Mouse (Mus musculus) adrenal gland, postnatal 25 days (tissue): ENCODE results near the gene F5. TPM values are rescaled to one million over a fixed set of nuclear protein-coding genes. Genes with fewer than 3 reads are reported as not detected.
A peak's percentile ranks its signal among the peaks of the same experiment; 100 is the strongest.

Source experiments
- DNase-seq: peaks from one replicate; pipeline ENCODE4 v3.0.0; 2021; ENCODE audit warnings: mixed read lengths
- total RNA-seq: library from RNA; stranded (reverse); gene quantifications from 2 replicates; pipeline ENCODE4 v1.2.3, GENCODE M21; 2021

The F5 gene
- total RNA-seq, 1 experiment from 2014 or later: 12.9 TPM

GRCm38 (mm10) chr1:164233447-164233846 is 81.8 kb downstream of the F5 start:
- DNase-seq: no peak

GRCm38 (mm10) chr1:164235078-164235477 is 83.4 kb downstream of the F5 start:
- DNase-seq: no peak

GRCm38 (mm10) chr1:164236078-164236477 is 84.4 kb downstream of the F5 start:
- DNase-seq: no peak

- no peak for DNase-seq
Measured at GRCm38 (mm10) chr1:164241494-164241893, 89.9 kb downstream of the F5 start.

GRCm38 (mm10) chr1:164242809-164243208 is 91.2 kb downstream of the F5 start:
- no peak for DNase-seq

- no peak for DNase-seq
Measured at GRCm38 (mm10) chr1:164247442-164247841, 95.8 kb downstream of the F5 start.

GRCm38 (mm10) chr1:164247971-164248370 is 96.3 kb downstream of the F5 start:
- no peak for DNase-seq

- peak; percentile 99 for DNase-seq
Measured at GRCm38 (mm10) chr1:164248465-164249331, 97.1 kb downstream of the F5 start, which contains the start of gene Slc19a2. Gene Slc19a2 (plus strand): TSS chr1:164249046.

GRCm38 (mm10) chr1:164249332-164249711 is 97.7 kb downstream of the F5 start:
- no peak for DNase-seq

- DNase-seq: no peak
Measured at GRCm38 (mm10) chr1:164250391-164251150, 98.9 kb downstream of the F5 start.

GRCm38 (mm10) chr1:164251438-164251837 is 99.8 kb downstream of the F5 start:
- DNase-seq: no peak

GRCm38 (mm10) chr1:164252551-164252950 is 100.9 kb downstream of the F5 start:
- no peak for DNase-seq

- DNase-seq: no peak
Measured at GRCm38 (mm10) chr1:164254836-164255235, 103.2 kb downstream of the F5 start.

GRCm38 (mm10) chr1:164260171-164261028 is 108.8 kb downstream of the F5 start:
- DNase-seq: no peak

- peak; percentile 33 for DNase-seq
Measured at GRCm38 (mm10) chr1:164261553-164261952, 109.9 kb downstream of the F5 start.

Other genes starting within 250 kb of the F5 start
- 19.7 and 24.5 TPM in 2 replicates for gene Scyl3, start 222.7 kb upstream of the F5 start, total RNA-seq
- gene BC055324, start 157.0 kb upstream of the F5 start, total RNA-seq: 2.3 and 2.9 TPM in 2 replicates
- 5.2 and 5.5 TPM in 2 replicates for gene Mettl18, start 156.9 kb upstream of the F5 start, total RNA-seq
- gene Sele, start 103.6 kb upstream of the F5 start, total RNA-seq: 2.5 and 3.0 TPM in 2 replicates
- gene Sell, start 89.9 kb upstream of the F5 start, total RNA-seq: 0.70 and 1.7 TPM in 2 replicates
- 0.38 and 0.39 TPM in 2 replicates for gene Selp, start 36.6 kb upstream of the F5 start, total RNA-seq
- 26.9 and 31.0 TPM in 2 replicates for gene Slc19a2, start 97.2 kb downstream of the F5 start, total RNA-seq
- 9.3 and 14.2 TPM in 2 replicates for gene Ccdc181, start 123.7 kb downstream of the F5 start, total RNA-seq
- 18.3 and 20.1 TPM in 2 replicates for gene Nme7, start 152.3 kb downstream of the F5 start, total RNA-seq
- 27.5 and 30.0 TPM in 2 replicates for gene Blzf1, start 155.7 kb downstream of the F5 start, total RNA-seq